Mouse (Mus musculus) heart, embryonic 11.5 days (tissue): ENCODE data around the gene Camkk2. TPM values are rescaled to one million over a fixed set of nuclear protein-coding genes. Genes with fewer than 3 reads are reported as not detected.

Experiments
- ATAC-seq: fragments of 200-750 bp; cut with Nextera tagmentation; replicated peaks from 2 replicates; pipeline ENCODE4 v1.8.0; 2017; ENCODE audit warnings: moderate library complexity; ENCODE audit not compliant: insufficient number of reproducible peaks, low FRiP score, low TSS enrichment
- H3K27ac ChIP-seq: fragments of 300-500 bp; sonication (generic); 2 replicates; pipeline ENCODE4 v1.5.1; 2014; ENCODE audit warnings: mild to moderate bottlenecking, low read depth, low read length
- H3K27me3 ChIP-seq: fragments of 300-500 bp; sonication (generic); 2 replicates; pipeline ENCODE4 v1.6.1; 2014; ENCODE audit warnings: mild to moderate bottlenecking, low read length, mixed read lengths; ENCODE audit not compliant: control insufficient read depth, insufficient read depth
- H3K36me3 ChIP-seq: fragments of 300-500 bp; sonication (generic); 2 replicates; pipeline ENCODE4 v1.6.1; 2014; ENCODE audit warnings: mild to moderate bottlenecking, low read length, moderate library complexity, mixed read lengths; ENCODE audit not compliant: control insufficient read depth, insufficient read depth
- H3K4me1 ChIP-seq: fragments of 300-500 bp; sonication (generic); 2 replicates; pipeline ENCODE4 v1.6.1; 2014; ENCODE audit warnings: low read length; ENCODE audit not compliant: control insufficient read depth, insufficient read depth
- H3K4me2 ChIP-seq: fragments of 300-500 bp; sonication (generic); 2 replicates; pipeline ENCODE4 v1.6.1; 2014; ENCODE audit warnings: mild to moderate bottlenecking, moderate library complexity
- H3K4me3 ChIP-seq: fragments of 300-500 bp; sonication (generic); 2 replicates; pipeline ENCODE4 v1.5.1; 2014; ENCODE audit warnings: low read depth, low read length
- H3K9ac ChIP-seq: fragments of 300-500 bp; sonication (generic); 2 replicates; pipeline ENCODE4 v1.6.1; 2014; ENCODE audit warnings: mild to moderate bottlenecking, low read depth, low read length, moderate library complexity
- H3K9me3 ChIP-seq: fragments of 300-500 bp; sonication (generic); replicated peaks from 2 replicates; pipeline ENCODE4 v1.6.1; 2016; ENCODE audit warnings: low read length; ENCODE audit not compliant: control insufficient read depth
- WGBS: fragments of 180-500 bp; shearing (Covaris S2); extraction: QIAGEN DNeasy Blood & Tissue Kit; methylation state at CpG from one replicate; pipeline ENCODE4 v1.1.7; 2014; ENCODE audit not compliant: insufficient replicate concordance; 5-methylcytosine and 5-hydroxymethylcytosine counted together
- polyA plus RNA-seq: library from polyadenylated mRNA; unstranded; fragments of >200 nt; fragmentation: Nextera tagmentation; extraction: Ambion mirVana; gene quantifications from 2 replicates; pipeline ENCODE4 v1.2.1, GENCODE M21; 2014

Camkk2 gene
- polyA plus RNA-seq, 1 experiment from 2014 or later, result 14.0 TPM

GRCm38 (mm10) chr5:122725453-122725852, 53.8 kb downstream of the Camkk2 start:
- no peak for ATAC-seq
- 85% methylated on average over 13 of the region's 13 CpGs for WGBS
- Histone ChIP-seq H3K9ac (no peak overlapping the region), H3K9me3 (no peaks in the 10 kb centered on the region), H3K27me3 (no peaks in the 10 kb centered on the region), H3K4me3 (no peak overlapping the region), H3K4me2 (no peak overlapping the region), H3K27ac (no peak overlapping the region), H3K4me1 (peaks cover 2% of the 10 kb centered on the region; the same call in 1 of the 2 replicates), H3K36me3 (no peaks in the 10 kb centered on the region)

- Histone ChIP-seq H3K4me3 (no peak overlapping the region), H3K36me3 (no peaks in the 10 kb centered on the region), H3K9me3 (0 out of 2 replicates have a peak, but pooled peaks cover 4% of the 10 kb centered on the region), H3K27ac (no peak overlapping the region), H3K27me3 (no peaks in the 10 kb centered on the region), H3K4me2 (no peak overlapping the region), H3K4me1 (no peaks in the 10 kb centered on the region), H3K9ac (no peak overlapping the region)
- no peak for ATAC-seq
- WGBS, result 88% methylated on average over 8 of the region's 8 CpGs
These were observed 60.0 kb downstream of the Camkk2 start for GRCm38 (mm10) chr5:122719168-122719567.

GRCm38 (mm10) chr5:122718400-122718799, 60.8 kb downstream of the Camkk2 start:
- no peak for ATAC-seq
- no peak overlapping the region for H3K4me2 ChIP-seq
- 0 out of 2 replicates have a peak, but pooled peaks cover 4% of the 10 kb centered on the region for H3K9me3 ChIP-seq
- no peak overlapping the region for H3K4me3 ChIP-seq
- H3K9ac ChIP-seq, result no peak overlapping the region
- H3K27me3 ChIP-seq, result no peaks in the 10 kb centered on the region
- no peaks in the 10 kb centered on the region for H3K36me3 ChIP-seq
- no peaks in the 10 kb centered on the region for H3K4me1 ChIP-seq
- no peak overlapping the region for H3K27ac ChIP-seq
- 67% methylated on average over 7 of the region's 7 CpGs for WGBS

GRCm38 (mm10) chr5:122716793-122717192, 62.4 kb downstream of the Camkk2 start:
- no peak overlapping the region for H3K9ac ChIP-seq
- H3K4me3 ChIP-seq, result no peak overlapping the region
- ATAC-seq, result no peak
- no peaks in the 10 kb centered on the region for H3K27me3 ChIP-seq
- no peak overlapping the region for H3K27ac ChIP-seq
- no peaks in the 10 kb centered on the region for H3K4me1 ChIP-seq
- H3K36me3 ChIP-seq, result no peaks in the 10 kb centered on the region
- H3K9me3 ChIP-seq, result 0 out of 2 replicates have a peak, but pooled peaks cover 4% of the 10 kb centered on the region
- H3K4me2 ChIP-seq, result no peak overlapping the region
- 92% methylated on average over 2 of the region's 2 CpGs for WGBS

- Histone ChIP-seq H3K36me3 (no peaks in the 10 kb centered on the region), H3K4me1 (no peaks in the 10 kb centered on the region), H3K4me2 (no peak overlapping the region), H3K9me3 (0 out of 2 replicates have a peak, but pooled peaks cover 4% of the 10 kb centered on the region), H3K27me3 (no peaks in the 10 kb centered on the region), H3K4me3 (no peak overlapping the region), H3K27ac (no peak overlapping the region), H3K9ac (no peak overlapping the region)
- WGBS, result 92% methylated on average over 1 of the region's 1 CpGs
- ATAC-seq, result no peak
These were observed 63.5 kb downstream of the Camkk2 start for GRCm38 (mm10) chr5:122715723-122716122.

GRCm38 (mm10) chr5:122708819-122709218, 70.4 kb downstream of the Camkk2 start:
- H3K4me1 ChIP-seq, result peaks cover 15% of the 10 kb centered on the region
- H3K9ac ChIP-seq, result no peak overlapping the region
- WGBS, result 46% methylated on average over 6 of the region's 6 CpGs
- H3K9me3 ChIP-seq, result no peaks in the 10 kb centered on the region
- no peak overlapping the region for H3K27ac ChIP-seq
- peak overlapping the region; percentile 72 for H3K4me2 ChIP-seq
- H3K36me3 ChIP-seq, result no peaks in the 10 kb centered on the region
- no peaks in the 10 kb centered on the region for H3K27me3 ChIP-seq
- no peak for ATAC-seq
- no peak overlapping the region for H3K4me3 ChIP-seq

DNA sequence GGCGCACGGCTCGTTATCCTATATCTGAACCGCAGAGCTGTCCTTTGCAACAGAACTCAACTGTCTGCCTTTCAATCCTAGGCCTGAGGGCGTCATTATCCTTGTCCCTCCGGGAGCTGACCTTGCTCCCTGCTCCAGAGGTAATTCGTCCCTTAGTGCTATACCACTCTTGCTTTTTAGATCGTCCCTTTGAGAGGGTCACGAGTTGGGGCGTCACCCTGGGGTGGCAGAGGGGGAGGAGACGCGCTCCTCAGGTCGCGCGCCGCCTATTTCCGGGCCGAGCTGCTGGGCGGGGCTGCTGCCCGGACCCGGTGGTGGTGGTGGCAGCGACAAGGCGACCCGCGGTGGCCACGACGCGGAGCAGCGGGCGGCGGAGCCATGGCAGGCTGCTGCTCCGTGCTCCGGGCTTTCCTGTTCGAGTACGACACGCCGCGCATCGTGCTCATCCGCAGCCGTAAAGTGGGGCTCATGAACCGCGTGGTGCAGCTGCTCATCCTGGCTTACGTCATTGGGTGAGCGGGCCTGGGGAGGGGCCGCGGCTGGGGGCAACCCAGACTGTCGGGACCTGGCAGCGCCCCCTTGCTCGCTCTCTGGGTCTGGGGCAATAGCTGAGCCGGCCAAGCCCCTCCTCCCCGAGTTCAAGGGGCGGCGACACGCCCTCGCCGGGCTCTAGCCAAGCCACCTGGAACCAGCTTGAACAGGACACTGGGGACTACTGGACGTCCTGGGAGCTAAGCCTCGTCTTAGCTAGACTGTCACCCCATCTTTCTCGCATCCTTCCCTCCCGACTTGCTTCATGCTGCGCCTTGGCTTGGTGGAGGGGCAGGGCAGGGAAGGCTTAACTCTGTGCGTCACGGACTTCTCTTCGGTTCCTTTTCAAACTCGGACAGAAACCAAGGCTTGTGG, 71.7 kb downstream of the Camkk2 start, which contains the start of gene P2rx4:
Gene P2rx4, plus strand, starts transcription at position 269 of the 906 bp plus-strand sequence.
- Histone ChIP-seq H3K4me1 (peaks cover 15% of the 10 kb centered on the region), H3K9ac (peak within 1 kb of the TSS; percentile 70), H3K9me3 (no peaks in the 10 kb centered on the region), H3K27ac (peak within 1 kb of the TSS; percentile 67), H3K27me3 (no peaks in the 10 kb centered on the region), H3K4me3 (peak within 1 kb of the TSS; percentile 54), H3K36me3 (no peaks in the 10 kb centered on the region), H3K4me2 (peak within 1 kb of the TSS; percentile 72)
- peak; percentile 78 for ATAC-seq
- 2% methylated on average over 66 of the region's 66 CpGs for WGBS

DNA sequence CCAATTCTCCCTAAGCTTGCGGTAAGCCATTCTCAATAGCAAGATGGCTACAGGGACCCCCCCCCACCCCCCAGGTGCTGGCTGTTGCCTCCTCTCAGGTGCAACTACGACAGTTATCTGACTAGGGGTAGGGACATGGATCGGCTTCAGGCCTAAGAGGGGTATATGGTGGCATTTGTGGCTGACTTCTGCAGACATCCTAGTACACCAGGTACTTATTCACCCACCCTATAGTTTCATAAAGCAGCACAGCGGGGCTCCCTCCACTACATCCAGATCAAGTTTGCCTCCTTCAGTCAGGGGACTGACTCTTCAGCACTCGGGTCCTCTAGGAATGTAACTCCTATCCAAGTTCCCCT, 72.3 kb downstream of the Camkk2 start:
- peak overlapping the region; percentile 67 for H3K27ac ChIP-seq

More for the DNA sequence above, 72.3 kb downstream of the Camkk2 start:
- 0 out of 2 replicates have a peak, but pooled peaks have one; percentile 9 for ATAC-seq
- 38% methylated on average over 5 of the region's 5 CpGs for WGBS
- peak overlapping the region; percentile 70 for H3K9ac ChIP-seq
- no peaks in the 10 kb centered on the region for H3K9me3 ChIP-seq
- no peaks in the 10 kb centered on the region for H3K36me3 ChIP-seq
- H3K27me3 ChIP-seq, result no peaks in the 10 kb centered on the region
- H3K4me3 ChIP-seq, result peak overlapping the region; percentile 54
- H3K4me1 ChIP-seq, result peaks cover 15% of the 10 kb centered on the region
- H3K4me2 ChIP-seq, result peak overlapping the region; percentile 72
